Mouse (Mus musculus): Measurements from ENCODE around the gene Clnk.

DNA sequence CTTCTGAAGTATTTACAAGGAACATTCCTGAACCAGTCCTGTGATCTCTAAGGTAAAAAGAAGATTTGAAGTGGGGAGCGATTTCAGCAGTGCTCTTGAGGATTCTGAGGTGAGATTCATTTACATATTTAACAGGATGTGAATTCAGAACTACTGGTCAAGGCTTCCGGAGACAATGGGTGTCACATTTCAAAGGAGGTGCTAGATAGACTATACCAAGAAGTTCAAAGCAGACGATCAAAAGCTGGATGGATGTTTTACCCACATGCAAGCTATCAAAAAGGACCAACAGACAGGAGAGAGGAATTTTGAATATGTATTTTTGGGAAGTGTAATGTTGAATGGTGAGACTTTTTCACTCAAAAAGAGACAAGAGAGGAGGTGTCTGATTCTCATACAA lies 28.7 kb upstream of the Clnk start:
- TF ChIP-seq POLR2A (IDR thresholded peaks at IDR 0.05; ENCODE audit: low read depth, low read length) (no peak), CTCF (IDR thresholded peaks at IDR 0.05; ENCODE audit: extremely low read depth, insufficient read length, insufficient replicate concordance, low read depth, low read length) (no peak)

Measured in small intestine, adult 2 months (tissue).